Mouse (Mus musculus): ENCODE measurements around the gene Yy1. TPM values are rescaled to one million over a fixed set of nuclear protein-coding genes. Genes with fewer than 3 reads are reported as not detected.

Yy1 gene
- 88.1 TPM for total RNA-seq (2023)

GRCm38 (mm10) chr12:108792546-108793452 is at the start of gene Yy1:
Gene Yy1 (plus strand): TSS chr12:108792973.

GRCm38 (mm10) chr12:108835840-108836409 is 43.2 kb downstream of the Yy1 start, which contains the start of the genes Slc25a29 and Slc25a47:
Gene Slc25a29 (minus strand): TSS chr12:108835883.
Gene Slc25a47 (plus strand): TSS chr12:108836046.

Other genes starting within 250 kb of the Yy1 start
- gene Evl, start 238.3 kb upstream of the Yy1 start, total RNA-seq (2023) = 909 TPM
- gene Degs2, start 90.7 kb upstream of the Yy1 start, total RNA-seq (2023) = not detected
- gene Slc25a29, start 42.9 kb downstream of the Yy1 start, total RNA-seq (2023) = 7.6 TPM
- 5.7 TPM for gene Slc25a47, start 43.1 kb downstream of the Yy1 start, total RNA-seq (2023)
- 8.0 TPM for gene Wdr25, start 100.7 kb downstream of the Yy1 start, total RNA-seq (2023)
- gene Wars, start 101.2 kb downstream of the Yy1 start, total RNA-seq (2023) = 37.9 TPM

Data from CD4-positive naive resting alpha-beta T cell, adult 57 days (primary cell).